Mouse (Mus musculus) gastrocnemius, adult 2 months (tissue): ENCODE measurements around the gene Gcgr. TPM values are rescaled to one million over a fixed set of nuclear protein-coding genes. Genes with fewer than 3 reads are reported as not detected.
"Not testable (repeated sequence)": the region's sequence is repeated elsewhere in the genome, so short reads cannot be mapped to it uniquely, and the experiment has no call there.

Source experiments
- DNase-seq: peaks from one replicate; pipeline ENCODE4 v3.0.0; 2022
- H3K27ac ChIP-seq: fragments of 200-600 bp; 2 replicates; pipeline ENCODE4 v1.8.1; 2022; ENCODE audit warnings: mild to moderate bottlenecking
- H3K4me3 ChIP-seq: fragments of 200-600 bp; 2 replicates; pipeline ENCODE4 v1.8.1; 2022; ENCODE audit warnings: mild to moderate bottlenecking, moderate library complexity
- CTCF ChIP-seq: fragments of 200-600 bp; IDR thresholded peaks from 2 replicates; pipeline ENCODE4 v1.8.1; 2022; ENCODE audit warnings: antibody characterized with exemption, mild to moderate bottlenecking, moderate library complexity
- intact Hi-C: fragments of 180-260 bp; cut with DNase I; formaldehyde crosslinking; loops from one replicate; pipeline ENCODE4 v1.15.1; 2025
- total RNA-seq, 2 experiments: library from RNA; stranded (reverse); gene quantifications; 2 replicates each; pipeline ENCODE4 v1.2.3; 2021

The Gcgr gene
- total RNA-seq, 2 experiments from 2014 or later, result 0.33 TPM; not detected in 1

GRCm38 (mm10) chr11:120510375-120511030 lies 20.0 kb upstream of the Gcgr start:
- intact Hi-C loops, result no loop called here
- Histone ChIP-seq H3K4me3 (peak overlapping the region; percentile 65), H3K27ac (peak overlapping the region; percentile 62)
- no peak for TF ChIP-seq CTCF
- DNase-seq, result no peak

DNA sequence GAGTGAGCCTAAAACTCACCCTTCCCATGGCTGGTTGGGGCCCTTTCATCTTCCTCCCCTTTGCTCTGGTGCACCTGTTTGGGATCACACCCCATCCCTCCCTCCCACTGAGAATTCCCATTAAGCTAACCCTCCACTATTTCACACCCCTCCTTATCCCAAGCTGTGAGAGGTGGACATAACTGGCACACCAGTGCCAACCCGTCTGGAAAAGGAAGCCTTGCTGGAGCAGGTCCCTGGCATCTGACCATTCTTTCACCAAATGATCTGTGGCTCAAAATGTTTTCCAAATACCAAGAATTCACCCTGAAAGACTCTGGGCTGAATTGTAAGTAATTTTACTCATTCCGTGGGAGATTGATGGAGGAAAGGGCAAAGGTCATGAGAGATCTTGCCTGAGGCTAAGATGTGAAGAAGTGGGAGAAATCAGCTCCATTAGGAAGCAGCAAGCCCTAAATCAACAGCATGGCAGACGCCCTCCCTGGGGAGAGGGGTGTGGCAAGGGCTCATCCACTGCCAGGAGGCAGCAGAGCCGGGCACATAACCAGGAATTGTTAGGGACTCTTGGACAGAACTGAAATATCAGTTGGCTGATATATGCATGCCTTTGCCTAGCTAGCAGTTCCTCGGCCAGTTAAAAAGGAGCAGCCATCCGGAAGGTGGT lies 17.6 kb upstream of the Gcgr start:
- no peak for DNase-seq
- intact Hi-C loops, result no loop called here
- H3K4me3 ChIP-seq, result no peak overlapping the region
- no peak for TF ChIP-seq CTCF
- H3K27ac ChIP-seq, result no peak overlapping the region

DNA sequence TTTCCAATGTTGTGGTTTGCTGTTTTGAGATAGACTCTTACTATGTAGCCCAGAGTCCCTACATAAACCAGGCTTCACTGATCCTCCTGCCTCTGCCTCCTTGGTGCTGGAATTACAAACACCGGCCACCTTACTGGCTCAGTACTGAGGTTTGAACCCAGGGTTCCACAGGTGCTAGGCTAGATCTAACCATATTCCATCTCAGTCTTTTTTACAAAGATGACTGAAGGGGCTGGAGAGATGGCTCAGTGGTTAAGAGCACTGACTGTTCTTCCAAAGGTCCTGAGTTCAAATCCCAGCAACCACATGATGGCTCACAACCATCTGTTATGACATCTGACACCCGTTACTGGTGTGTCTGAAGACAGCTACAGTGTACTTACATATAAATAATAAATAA lies 16.2 kb upstream of the Gcgr start:
- H3K27ac ChIP-seq, H3K4me3 ChIP-seq, DNase-seq: not testable (repeated sequence)
- intact Hi-C loops, result loop anchor here (2.0 kb wide), 2 partner anchors 65 to 99 kb away; no protein-coding TSS in a partner anchor

GRCm38 (mm10) chr11:120515611-120516010 lies 14.9 kb upstream of the Gcgr start:
- intact Hi-C loops, result loop anchor here (2.0 kb wide), 2 partner anchors 63 to 97 kb away; no protein-coding TSS in a partner anchor
- H3K27ac ChIP-seq, result peak overlapping the region; percentile 75
- DNase-seq, result peak; percentile 92
- no peak overlapping the region for H3K4me3 ChIP-seq
- no peak; the same call in 1 of the 2 replicates for TF ChIP-seq CTCF

DNA sequence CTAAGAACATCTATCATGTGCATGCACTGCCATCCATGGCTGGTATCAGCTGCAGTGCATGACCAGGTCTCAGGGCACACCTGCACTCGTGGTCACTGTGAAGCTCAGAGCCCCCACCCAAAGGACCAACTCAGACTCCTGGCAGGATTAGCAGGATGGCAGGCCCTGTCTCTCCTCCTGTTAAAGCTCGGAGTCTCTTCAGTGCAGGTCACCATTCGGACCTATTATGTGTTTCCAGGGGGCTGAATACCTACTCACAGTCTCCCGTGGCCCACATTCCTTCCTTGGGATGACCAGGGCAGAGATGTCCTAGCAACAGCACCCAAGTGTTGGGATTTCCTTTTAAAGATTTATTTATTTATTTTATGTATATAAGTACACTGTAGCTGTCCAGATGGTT lies 13.4 kb upstream of the Gcgr start:
- DNase-seq, result no peak
- Histone ChIP-seq H3K27ac (no peak overlapping the region), H3K4me3 (no peak overlapping the region)
- intact Hi-C loops, result no loop called here
- TF ChIP-seq CTCF, result no peak

- H3K27ac ChIP-seq, result peak overlapping the region; percentile 78
- TF ChIP-seq CTCF, result no peak
- DNase-seq, result peak; percentile 65
- intact Hi-C loops, result no loop called here
- H3K4me3 ChIP-seq, result peak overlapping the region; percentile 26
Observed at GRCm38 (mm10) chr11:120518027-120518426, 12.5 kb upstream of the Gcgr start.

DNA sequence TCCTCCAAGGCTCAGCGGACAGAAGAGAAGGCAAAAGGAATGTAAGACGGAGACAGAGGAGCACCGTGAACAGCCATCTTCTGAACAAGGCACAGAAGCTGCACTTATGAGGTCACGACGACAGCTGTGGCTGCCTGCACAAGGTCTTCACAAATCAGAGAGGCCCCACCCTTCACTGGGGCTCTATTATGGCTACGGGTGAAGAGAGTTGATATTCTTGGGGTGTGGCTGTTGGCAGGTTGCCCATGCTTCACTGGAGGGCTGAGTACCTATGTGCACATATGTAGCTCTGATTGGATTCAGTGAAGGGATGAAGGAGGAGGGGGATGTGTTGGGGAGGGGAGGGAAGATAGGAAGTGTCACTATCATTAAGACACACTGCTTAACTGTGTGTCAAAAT lies 11.9 kb upstream of the Gcgr start:
- TF ChIP-seq CTCF, result no peak
- Histone ChIP-seq H3K27ac (peak overlapping the region; percentile 78), H3K4me3 (peak overlapping the region; percentile 26)
- DNase-seq, result no peak
- intact Hi-C loops, result no loop called here

GRCm38 (mm10) chr11:120519738-120520137 lies 10.8 kb upstream of the Gcgr start:
- DNase-seq, result peak; percentile 82
- Histone ChIP-seq H3K27ac (peak overlapping the region; percentile 83), H3K4me3 (peak overlapping the region; percentile 52)
- no peak for TF ChIP-seq CTCF
- intact Hi-C loops, result loop anchor here (2.0 kb wide), 2 partner anchors 19 to 29 kb away; partner anchors contain the start of gene Mcrip1

DNA sequence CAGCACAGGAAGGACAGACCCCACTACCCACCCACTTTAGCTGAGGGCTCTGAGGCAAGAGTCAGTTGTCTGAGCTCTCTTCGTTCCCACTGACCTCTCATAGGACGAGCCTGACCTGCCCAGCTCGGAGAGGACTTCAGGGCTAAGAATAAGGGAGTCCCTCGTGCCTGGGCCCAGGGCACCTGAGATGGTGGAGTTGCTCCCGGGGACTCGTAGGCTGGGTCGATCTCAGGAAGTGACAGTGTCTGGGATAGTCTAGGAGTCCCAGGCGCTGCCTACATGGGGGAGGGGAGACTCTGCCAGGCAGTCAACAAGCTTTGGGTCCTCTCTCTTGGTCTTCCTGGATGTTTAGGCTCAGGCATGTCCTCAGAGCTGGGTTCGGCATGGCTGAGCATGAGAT lies 10.0 kb upstream of the Gcgr start:
- no peak for DNase-seq
- Histone ChIP-seq H3K4me3 (peak overlapping the region; percentile 52), H3K27ac (peak overlapping the region; percentile 83)
- intact Hi-C loops, result loop anchor here (2.0 kb wide), 2 partner anchors 18 to 28 kb away; partner anchors contain the start of gene Mcrip1
- no peak for TF ChIP-seq CTCF

DNA sequence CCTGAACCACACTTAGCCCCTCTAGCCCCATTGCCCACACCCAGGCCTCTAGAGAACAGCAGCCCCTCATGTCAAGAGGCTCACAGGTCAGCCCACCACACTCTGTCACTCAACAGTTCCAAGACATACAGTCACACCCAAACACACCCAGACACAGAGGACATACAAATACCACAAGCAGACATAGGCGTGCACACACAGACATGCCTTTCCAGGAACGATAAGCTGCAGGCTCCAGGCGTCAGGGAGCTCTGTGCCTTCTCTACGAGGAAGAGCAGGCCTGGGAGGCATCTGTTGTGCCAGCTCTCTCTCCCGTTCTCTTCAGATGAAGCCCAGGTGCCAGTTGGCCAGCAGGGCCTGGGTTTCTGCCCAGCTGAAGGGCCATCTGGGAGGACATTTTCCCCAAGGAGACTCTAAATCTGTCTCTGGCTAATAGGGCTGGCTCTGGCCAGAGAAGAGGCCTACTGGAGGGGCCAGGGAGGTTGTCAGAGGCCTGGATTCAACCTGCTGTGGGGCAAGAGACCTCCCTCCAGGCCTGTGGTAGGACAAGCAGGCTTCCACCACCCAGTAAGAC lies 9.4 kb upstream of the Gcgr start:
- intact Hi-C loops, result loop anchor here (2.0 kb wide), 2 partner anchors 18 to 28 kb away; partner anchors contain the start of gene Mcrip1
- no peak for TF ChIP-seq CTCF
- Histone ChIP-seq H3K27ac (peak overlapping the region; percentile 83), H3K4me3 (peak overlapping the region; percentile 52)
- DNase-seq, result peak; percentile 93

DNA sequence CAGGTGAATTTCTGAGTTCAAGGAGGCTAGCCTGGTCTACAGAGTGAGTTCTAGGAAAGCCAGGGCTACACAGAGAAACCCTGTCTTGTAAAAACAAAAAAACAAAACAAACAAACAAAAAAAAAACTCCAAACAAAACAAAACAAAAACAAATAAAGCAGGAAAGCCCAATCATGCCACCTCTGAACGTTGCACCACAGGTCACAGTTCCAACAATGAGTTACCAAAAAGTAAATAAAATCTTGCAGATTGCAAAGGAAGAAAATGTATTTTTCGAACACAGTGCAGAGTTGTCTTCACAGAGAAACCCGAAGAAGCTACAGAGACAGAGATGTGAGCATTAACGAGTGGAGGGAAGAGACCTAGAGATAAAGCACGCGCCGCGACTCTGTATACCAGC lies 7.9 kb upstream of the Gcgr start:
- Histone ChIP-seq H3K4me3 (no peak overlapping the region), H3K27ac (no peak overlapping the region)
- TF ChIP-seq CTCF, result no peak
- intact Hi-C loops, result no loop called here
- DNase-seq, result no peak

- DNase-seq, result no peak
- H3K27ac ChIP-seq, result no peak overlapping the region
- H3K4me3 ChIP-seq, result no peak overlapping the region
- TF ChIP-seq CTCF, result no peak
- intact Hi-C loops, result no loop called here
Observed at GRCm38 (mm10) chr11:120525959-120526358, 4.5 kb upstream of the Gcgr start.

DNA sequence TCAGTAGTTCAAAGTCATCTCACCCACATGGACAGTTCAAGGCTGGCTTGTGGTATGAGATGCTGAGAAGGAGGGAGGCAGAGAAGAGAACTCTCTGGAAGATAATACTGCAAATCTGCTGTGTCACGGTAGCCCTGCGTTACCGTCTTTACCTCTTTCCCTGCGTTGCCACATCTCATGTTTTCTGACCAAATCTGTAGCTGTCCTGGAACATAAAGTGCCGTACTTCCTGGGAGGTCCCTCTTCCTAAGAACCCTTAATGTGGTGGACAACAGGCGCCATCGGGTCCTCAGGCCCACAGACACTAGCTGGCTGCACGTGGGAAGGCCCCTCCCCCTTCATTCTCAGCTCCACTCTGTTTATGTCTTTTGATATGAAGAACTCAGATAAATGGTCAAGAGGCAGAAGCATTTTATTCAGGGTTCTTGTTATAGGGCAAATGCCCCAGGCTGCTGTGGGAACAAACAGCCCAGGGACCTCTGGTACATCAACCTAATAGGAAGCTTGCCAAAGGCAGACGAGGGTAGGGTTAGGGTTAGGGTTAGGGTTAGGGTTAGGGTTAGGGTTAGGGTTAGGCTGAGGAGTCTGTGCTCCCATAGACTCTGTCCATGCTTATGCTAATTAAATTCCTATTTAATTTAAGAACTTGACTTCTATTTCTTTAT lies 2.7 kb upstream of the Gcgr start:
- intact Hi-C loops, result no loop called here
- no peak for TF ChIP-seq CTCF
- H3K4me3 ChIP-seq, result no peak overlapping the region
- no peak for DNase-seq
- H3K27ac ChIP-seq, result no peak overlapping the region
